Mouse (Mus musculus) midbrain, embryonic 15.5 days (tissue): Measurements from ENCODE around the gene Fh1. TPM values are rescaled to one million over a fixed set of nuclear protein-coding genes. Genes with fewer than 3 reads are reported as not detected.
A peak's percentile ranks its signal among the peaks of the same experiment; 100 is the strongest.

Experiments used
- ATAC-seq: fragments of 200-750 bp; cut with Nextera tagmentation; replicated peaks from 2 replicates; pipeline ENCODE4 v1.8.0; 2017; ENCODE audit warnings: moderate TSS enrichment
- H3K27ac ChIP-seq: fragments of 300-500 bp; sonication (generic); 2 replicates; pipeline ENCODE4 v1.5.1; 2015; ENCODE audit warnings: mild to moderate bottlenecking, inconsistent platforms
- H3K27me3 ChIP-seq: fragments of 300-500 bp; sonication (generic); replicated peaks from 2 replicates; pipeline ENCODE4 v1.6.1; 2015; ENCODE audit warnings: inconsistent platforms
- H3K36me3 ChIP-seq: fragments of 300-500 bp; sonication (generic); replicated peaks from 2 replicates; pipeline ENCODE4 v1.6.1; 2015; ENCODE audit warnings: inconsistent platforms
- H3K4me1 ChIP-seq: fragments of 300-500 bp; sonication (generic); 2 replicates; pipeline ENCODE4 v1.6.1; 2015; ENCODE audit warnings: inconsistent platforms
- H3K4me2 ChIP-seq: fragments of 300-500 bp; sonication (generic); 2 replicates; pipeline ENCODE4 v1.6.1; 2015; ENCODE audit warnings: inconsistent platforms, mild to moderate bottlenecking, moderate library complexity
- H3K4me3 ChIP-seq: fragments of 300-500 bp; sonication (generic); 2 replicates; pipeline ENCODE4 v1.5.1; 2015; ENCODE audit warnings: mild to moderate bottlenecking, inconsistent platforms
- H3K9ac ChIP-seq: fragments of 300-500 bp; sonication (generic); 2 replicates; pipeline ENCODE4 v1.6.1; 2015; ENCODE audit warnings: mild to moderate bottlenecking, inconsistent platforms
- H3K9me3 ChIP-seq: fragments of 300-500 bp; sonication (generic); 2 replicates; pipeline ENCODE4 v1.6.1; 2016; ENCODE audit warnings: inconsistent platforms
- WGBS: fragments of 180-500 bp; shearing (Covaris S2); methylation state at CpG from one replicate; pipeline ENCODE4 v1.1.7; 2015; ENCODE audit warnings: mixed read lengths; 5-methylcytosine and 5-hydroxymethylcytosine counted together
- polyA plus RNA-seq: library from polyadenylated mRNA; unstranded; fragments of >200 nt; fragmentation: Nextera tagmentation; extraction: Ambion mirVana; gene quantifications from 2 replicates; pipeline ENCODE4 v1.2.1, GENCODE M21; 2015

The Fh1 gene
- polyA plus RNA-seq, 1 experiment from 2014 or later, result 91.9 TPM

DNA sequence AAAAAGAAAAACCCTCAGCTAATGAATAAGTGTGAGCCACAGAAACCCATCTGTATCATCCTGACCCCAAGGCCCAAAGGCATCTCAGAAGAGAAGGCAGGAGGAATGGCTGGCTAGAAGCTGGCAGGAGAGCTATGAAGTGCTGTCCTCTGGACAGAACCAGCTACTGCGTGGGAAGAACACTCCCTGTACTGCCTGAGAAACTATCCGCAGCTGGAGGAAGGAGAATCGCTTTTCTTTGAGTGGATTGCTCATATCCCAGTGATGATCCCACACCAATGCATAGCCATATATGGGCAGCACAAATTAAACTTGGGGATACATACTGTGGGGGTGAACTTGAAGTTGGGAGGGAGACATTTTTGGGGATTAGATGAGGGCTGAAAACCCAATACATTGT is 16.7 kb downstream of the Fh1 start:
- 95% methylated on average over 3 of the region's 3 CpGs for WGBS
- no peak overlapping the region for H3K4me2 ChIP-seq

DNA sequence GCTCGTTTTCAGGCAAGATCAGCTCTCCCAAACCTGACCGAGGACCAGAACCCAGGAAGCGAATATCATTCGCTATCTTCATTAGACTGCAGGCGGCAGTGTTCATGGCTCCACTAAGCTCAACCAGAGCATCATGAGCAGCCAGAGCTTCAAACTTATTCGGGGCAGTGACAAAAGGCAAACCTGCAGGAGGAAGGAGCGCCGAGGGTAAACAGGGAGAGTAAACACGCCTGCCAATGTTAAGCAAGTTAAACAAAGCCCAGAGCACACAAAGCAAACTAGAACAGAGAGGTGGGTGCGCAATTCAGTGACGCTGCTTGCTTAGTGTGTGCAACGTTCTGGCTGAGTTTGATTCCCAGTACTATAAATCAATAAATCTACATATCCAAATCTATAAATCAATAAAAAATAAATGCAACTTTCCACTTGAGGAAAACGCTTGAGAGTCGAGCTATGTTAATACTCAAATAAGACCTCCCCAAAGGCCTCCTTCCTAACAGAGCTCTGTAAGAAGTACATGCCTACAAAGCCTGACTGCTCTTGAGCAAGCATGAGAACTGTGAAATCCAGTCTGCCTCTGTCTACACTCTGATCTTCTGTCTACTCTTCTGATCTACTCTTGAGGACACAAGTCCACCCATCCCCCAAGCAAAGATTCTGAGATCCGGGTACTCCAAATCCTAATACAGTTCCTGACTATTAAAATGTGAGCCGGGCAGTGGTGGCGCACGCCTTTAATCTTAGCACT is 17.4 kb downstream of the Fh1 start:
- no peaks in the 10 kb centered on the region for H3K27me3 ChIP-seq
- H3K4me1 ChIP-seq, result no peaks in the 10 kb centered on the region
- no peak overlapping the region for H3K9ac ChIP-seq
- no peak for ATAC-seq
- H3K27ac ChIP-seq, result no peak overlapping the region
- no peak overlapping the region for H3K4me3 ChIP-seq
- H3K4me2 ChIP-seq, result no peak overlapping the region
- WGBS, result 87% methylated on average over 18 of the region's 18 CpGs
- no peaks in the 10 kb centered on the region for H3K9me3 ChIP-seq
- H3K36me3 ChIP-seq, result peaks cover 31% of the 10 kb centered on the region

More for the DNA sequence above, 16.7 kb downstream of the Fh1 start:
- Histone ChIP-seq H3K9ac (no peak overlapping the region), H3K36me3 (peaks cover 32% of the 10 kb centered on the region), H3K27me3 (no peaks in the 10 kb centered on the region), H3K9me3 (no peaks in the 10 kb centered on the region), H3K4me1 (no peaks in the 10 kb centered on the region), H3K27ac (no peak overlapping the region), H3K4me3 (no peak overlapping the region)
- ATAC-seq, result no peak

GRCm38 (mm10) chr1:175607308-175607707 is 18.1 kb downstream of the Fh1 start:
- H3K9ac ChIP-seq, result no peak overlapping the region
- H3K36me3 ChIP-seq, result peaks cover 28% of the 10 kb centered on the region
- no peak overlapping the region for H3K27ac ChIP-seq
- no peak for ATAC-seq
- H3K4me2 ChIP-seq, result no peak overlapping the region
- H3K27me3 ChIP-seq, result no peaks in the 10 kb centered on the region
- WGBS, result 95% methylated on average over 6 of the region's 6 CpGs
- no peaks in the 10 kb centered on the region for H3K4me1 ChIP-seq
- H3K4me3 ChIP-seq, result no peak overlapping the region
- no peaks in the 10 kb centered on the region for H3K9me3 ChIP-seq

GRCm38 (mm10) chr1:175603390-175603789 is 22.0 kb downstream of the Fh1 start:
- ATAC-seq, result peak; percentile 76; the same call in 1 of the 2 replicates
- Histone ChIP-seq H3K4me2 (no peak overlapping the region), H3K36me3 (peaks cover 16% of the 10 kb centered on the region; the same call in 1 of the 2 replicates), H3K27me3 (no peaks in the 10 kb centered on the region), H3K9ac (no peak overlapping the region), H3K27ac (no peak overlapping the region), H3K4me1 (no peaks in the 10 kb centered on the region), H3K9me3 (no peaks in the 10 kb centered on the region), H3K4me3 (no peak overlapping the region)
- WGBS, result 65% methylated on average over 6 of the region's 6 CpGs

DNA sequence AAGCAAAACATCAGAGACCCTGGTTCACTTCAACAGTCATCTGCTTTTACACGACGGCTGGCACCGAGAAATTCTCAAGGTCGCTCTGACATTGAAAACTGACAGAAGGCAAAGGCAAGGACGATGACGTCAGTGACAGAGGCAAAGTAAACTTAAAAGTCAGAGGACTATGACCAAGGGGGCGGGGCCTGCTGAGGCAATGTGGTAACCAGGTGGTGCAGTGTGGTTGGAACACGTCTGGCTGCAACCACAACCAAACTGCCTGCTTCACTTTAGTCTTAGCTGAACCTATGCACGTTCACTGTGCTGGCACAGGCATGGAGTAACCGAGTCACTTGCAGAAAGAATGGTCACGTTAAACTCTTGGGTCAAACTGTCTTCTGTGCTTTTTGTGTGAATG is 23.2 kb downstream of the Fh1 start:
- 94% methylated on average over 11 of the region's 11 CpGs for WGBS
- H3K27me3 ChIP-seq, result no peaks in the 10 kb centered on the region
- no peak overlapping the region for H3K27ac ChIP-seq
- no peak for ATAC-seq
- peaks cover 8% of the 10 kb centered on the region; the same call in 1 of the 2 replicates for H3K36me3 ChIP-seq
- no peaks in the 10 kb centered on the region for H3K4me1 ChIP-seq
- H3K4me3 ChIP-seq, result no peak overlapping the region
- no peaks in the 10 kb centered on the region for H3K9me3 ChIP-seq
- no peak overlapping the region for H3K9ac ChIP-seq
- no peak overlapping the region for H3K4me2 ChIP-seq

- no peak overlapping the region for H3K9ac ChIP-seq
- no peak overlapping the region for H3K4me2 ChIP-seq
- H3K36me3 ChIP-seq, result no peaks in the 10 kb centered on the region
- H3K27me3 ChIP-seq, result no peaks in the 10 kb centered on the region
- no peak for ATAC-seq
- H3K4me3 ChIP-seq, result no peak overlapping the region
- 85% methylated on average over 1 of the region's 1 CpGs for WGBS
- H3K27ac ChIP-seq, result no peak overlapping the region
- no peaks in the 10 kb centered on the region for H3K4me1 ChIP-seq
- H3K9me3 ChIP-seq, result no peaks in the 10 kb centered on the region
These were observed 32.6 kb downstream of the Fh1 start for GRCm38 (mm10) chr1:175592832-175593231.

GRCm38 (mm10) chr1:175586656-175587055 is 38.8 kb downstream of the Fh1 start:
- 91% methylated on average over 5 of the region's 5 CpGs for WGBS
- Histone ChIP-seq H3K9me3 (no peaks in the 10 kb centered on the region), H3K4me3 (no peak overlapping the region), H3K4me2 (no peak overlapping the region), H3K27ac (no peak overlapping the region), H3K9ac (no peak overlapping the region), H3K27me3 (no peaks in the 10 kb centered on the region), H3K4me1 (no peaks in the 10 kb centered on the region), H3K36me3 (no peaks in the 10 kb centered on the region)
- ATAC-seq, result no peak

- 83% methylated on average over 2 of the region's 2 CpGs for WGBS
These were observed 40.2 kb downstream of the Fh1 start for GRCm38 (mm10) chr1:175585267-175585666.

GRCm38 (mm10) chr1:175582799-175583198 is 42.6 kb downstream of the Fh1 start:
- H3K4me2 ChIP-seq, result no peak overlapping the region
- no peaks in the 10 kb centered on the region for H3K36me3 ChIP-seq
- ATAC-seq, result no peak
- no peaks in the 10 kb centered on the region for H3K9me3 ChIP-seq
- H3K27ac ChIP-seq, result no peak overlapping the region
- 87% methylated on average over 4 of the region's 4 CpGs for whole genome bisulfite sequencing
- H3K4me3 ChIP-seq, result no peak overlapping the region
- no peak overlapping the region for H3K9ac ChIP-seq
- H3K4me1 ChIP-seq, result no peaks in the 10 kb centered on the region
- no peaks in the 10 kb centered on the region for H3K27me3 ChIP-seq

More at GRCm38 (mm10) chr1:175585267-175585666, 40.2 kb downstream of the Fh1 start:
- Histone ChIP-seq H3K27ac (no peak overlapping the region), H3K9ac (no peak overlapping the region), H3K4me2 (no peak overlapping the region), H3K4me1 (no peaks in the 10 kb centered on the region), H3K4me3 (no peak overlapping the region), H3K27me3 (no peaks in the 10 kb centered on the region), H3K36me3 (no peaks in the 10 kb centered on the region), H3K9me3 (no peaks in the 10 kb centered on the region)
- no peak for ATAC-seq

- H3K27me3 ChIP-seq, result no peaks in the 10 kb centered on the region
- H3K4me3 ChIP-seq, result no peak overlapping the region
- H3K9ac ChIP-seq, result no peak overlapping the region
- H3K36me3 ChIP-seq, result no peaks in the 10 kb centered on the region
- no peaks in the 10 kb centered on the region for H3K9me3 ChIP-seq
- WGBS, result 89% methylated on average over 7 of the region's 7 CpGs
- no peak overlapping the region for H3K4me2 ChIP-seq
- no peak overlapping the region for H3K27ac ChIP-seq
- no peak for ATAC-seq
- no peaks in the 10 kb centered on the region for H3K4me1 ChIP-seq
These were observed 45.1 kb downstream of the Fh1 start for GRCm38 (mm10) chr1:175580346-175580745.

- 77% methylated on average over 9 of the region's 9 CpGs for WGBS
- Histone ChIP-seq H3K9ac (no peak overlapping the region), H3K4me2 (no peak overlapping the region), H3K4me1 (no peaks in the 10 kb centered on the region), H3K27ac (no peak overlapping the region), H3K9me3 (no peaks in the 10 kb centered on the region), H3K27me3 (no peaks in the 10 kb centered on the region), H3K4me3 (no peak overlapping the region), H3K36me3 (no peaks in the 10 kb centered on the region)
- ATAC-seq, result no peak
These were observed 45.7 kb downstream of the Fh1 start for GRCm38 (mm10) chr1:175579598-175580235.

- H3K4me2 ChIP-seq, result no peak overlapping the region
- H3K27ac ChIP-seq, result no peak overlapping the region
- H3K9me3 ChIP-seq, result no peaks in the 10 kb centered on the region
- H3K36me3 ChIP-seq, result no peaks in the 10 kb centered on the region
- 75% methylated on average over 2 of the region's 2 CpGs for WGBS
- H3K4me1 ChIP-seq, result no peaks in the 10 kb centered on the region
- no peak for ATAC-seq
- no peak overlapping the region for H3K4me3 ChIP-seq
- H3K9ac ChIP-seq, result no peak overlapping the region
- H3K27me3 ChIP-seq, result no peaks in the 10 kb centered on the region
These were observed 46.9 kb downstream of the Fh1 start for GRCm38 (mm10) chr1:175578425-175579096.
